Mouse (Mus musculus): ENCODE measurements at regions not wholly inside any gene's neighbourhood (a gene's known extent, or its start where the extent isn't known, plus 50 kb on each side); places are given as distances from the start of the nearest gene placed in this dataset.
"Not testable (repeated sequence)": the region's sequence is repeated elsewhere in the genome, so short reads cannot be mapped to it uniquely, and the experiment has no call there.

GRCm38 (mm10) chr12:107183283-107183682 lies 305.1 kb upstream of the 3110018I06Rik start:
- no peak overlapping the region for H3K4me2 ChIP-seq
- no peaks in the 10 kb centered on the region for H3K9me3 ChIP-seq (replicated peaks)
- no peak overlapping the region for H3K27ac ChIP-seq
- 46% methylated on average over 9 of the region's 9 CpGs for WGBS
- no peaks in the 10 kb centered on the region for H3K4me1 ChIP-seq (replicated peaks)
- no peak overlapping the region for H3K4me3 ChIP-seq
- no peaks in the 10 kb centered on the region for H3K36me3 ChIP-seq
- no peak overlapping the region for H3K9ac ChIP-seq
- peaks cover 4% of the 10 kb centered on the region; the same call in 1 of the 2 replicates for H3K27me3 ChIP-seq
- ATAC-seq (replicated peaks; ENCODE audit: insufficient number of reproducible peaks, insufficient read depth, low FRiP score, low read depth) = no peak

DNA sequence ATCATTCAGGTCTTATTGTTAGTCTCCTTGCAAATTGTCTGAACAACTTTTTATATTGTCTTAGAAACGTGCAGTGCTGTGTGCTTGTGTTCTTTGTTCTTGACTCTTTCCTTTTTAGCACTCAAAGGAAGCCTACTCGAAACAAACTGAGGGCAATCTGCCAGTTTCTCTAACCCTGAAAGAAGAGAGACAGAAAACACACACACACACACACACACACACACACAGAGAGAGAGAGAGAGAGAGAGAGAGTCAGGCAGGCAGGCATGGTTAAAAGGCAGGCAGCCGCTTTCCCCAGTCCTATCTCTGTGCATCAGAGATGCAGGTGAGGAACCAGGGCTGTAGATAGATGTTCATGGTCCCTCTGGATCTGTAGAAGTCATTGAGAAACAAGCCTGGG lies 304.0 kb upstream of the 3110018I06Rik start:
- Histone ChIP-seq H3K27me3 (peaks cover 4% of the 10 kb centered on the region; the same call in 1 of the 2 replicates), H3K9ac (no peak overlapping the region), H3K4me3 (no peak overlapping the region), H3K27ac (no peak overlapping the region), H3K4me1 (replicated peaks) (no peaks in the 10 kb centered on the region), H3K4me2 (no peak overlapping the region), H3K9me3 (replicated peaks) (no peaks in the 10 kb centered on the region), H3K36me3 (no peaks in the 10 kb centered on the region)
- 45% methylated on average over 3 of the region's 3 CpGs for WGBS
- ATAC-seq (replicated peaks; ENCODE audit: insufficient number of reproducible peaks, insufficient read depth, low FRiP score, low read depth) = no peak

- 68% methylated on average over 6 of the region's 6 CpGs for WGBS
- H3K4me3 ChIP-seq = no peak overlapping the region
Observed at GRCm38 (mm10) chr12:107186361-107186760, 302.1 kb upstream of the 3110018I06Rik start.

GRCm38 (mm10) chr12:107188055-107188454 lies 300.4 kb upstream of the 3110018I06Rik start:
- Histone ChIP-seq H3K27me3 (peaks cover 4% of the 10 kb centered on the region; the same call in 1 of the 2 replicates), H3K27ac (no peak overlapping the region), H3K9me3 (replicated peaks) (no peaks in the 10 kb centered on the region), H3K4me1 (replicated peaks) (no peaks in the 10 kb centered on the region), H3K4me2 (no peak overlapping the region), H3K4me3 (no peak overlapping the region), H3K36me3 (no peaks in the 10 kb centered on the region), H3K9ac (no peak overlapping the region)
- ATAC-seq (replicated peaks; ENCODE audit: insufficient number of reproducible peaks, insufficient read depth, low FRiP score, low read depth) = no peak
- WGBS = 55% methylated on average over 5 of the region's 5 CpGs

More at GRCm38 (mm10) chr12:107186361-107186760, 302.1 kb upstream of the 3110018I06Rik start:
- no peaks in the 10 kb centered on the region for H3K4me1 ChIP-seq (replicated peaks)
- H3K4me2 ChIP-seq = no peak overlapping the region
- no peaks in the 10 kb centered on the region for H3K9me3 ChIP-seq (replicated peaks)
- H3K27me3 ChIP-seq = peaks cover 4% of the 10 kb centered on the region; the same call in 1 of the 2 replicates
- no peaks in the 10 kb centered on the region for H3K36me3 ChIP-seq
- ATAC-seq (replicated peaks; ENCODE audit: insufficient number of reproducible peaks, insufficient read depth, low FRiP score, low read depth) = no peak
- H3K27ac ChIP-seq = no peak overlapping the region
- H3K9ac ChIP-seq = no peak overlapping the region

GRCm38 (mm10) chr12:107198389-107199018 lies 289.9 kb upstream of the 3110018I06Rik start:
- Histone ChIP-seq H3K27ac (no peak overlapping the region), H3K4me2 (no peak overlapping the region), H3K4me1 (replicated peaks) (no peaks in the 10 kb centered on the region), H3K9ac (no peak overlapping the region), H3K36me3 (no peaks in the 10 kb centered on the region), H3K27me3 (no peaks in the 10 kb centered on the region), H3K9me3 (replicated peaks) (no peaks in the 10 kb centered on the region), H3K4me3 (no peak overlapping the region)
- no peak for ATAC-seq (replicated peaks; ENCODE audit: insufficient number of reproducible peaks, insufficient read depth, low FRiP score, low read depth)
- 69% methylated on average over 2 of the region's 2 CpGs for WGBS

- no peak overlapping the region for H3K9ac ChIP-seq
- H3K27ac ChIP-seq = no peak overlapping the region
- no peak for ATAC-seq (replicated peaks; ENCODE audit: insufficient number of reproducible peaks, insufficient read depth, low FRiP score, low read depth)
- no peak overlapping the region for H3K4me2 ChIP-seq
- H3K27me3 ChIP-seq = no peaks in the 10 kb centered on the region
- H3K4me3 ChIP-seq = no peak overlapping the region
- WGBS = 42% methylated on average over 4 of the region's 4 CpGs
- no peaks in the 10 kb centered on the region for H3K4me1 ChIP-seq (replicated peaks)
- no peaks in the 10 kb centered on the region for H3K36me3 ChIP-seq
- no peaks in the 10 kb centered on the region for H3K9me3 ChIP-seq (replicated peaks)
Observed at GRCm38 (mm10) chr12:107200903-107201302, 287.5 kb upstream of the 3110018I06Rik start.

DNA sequence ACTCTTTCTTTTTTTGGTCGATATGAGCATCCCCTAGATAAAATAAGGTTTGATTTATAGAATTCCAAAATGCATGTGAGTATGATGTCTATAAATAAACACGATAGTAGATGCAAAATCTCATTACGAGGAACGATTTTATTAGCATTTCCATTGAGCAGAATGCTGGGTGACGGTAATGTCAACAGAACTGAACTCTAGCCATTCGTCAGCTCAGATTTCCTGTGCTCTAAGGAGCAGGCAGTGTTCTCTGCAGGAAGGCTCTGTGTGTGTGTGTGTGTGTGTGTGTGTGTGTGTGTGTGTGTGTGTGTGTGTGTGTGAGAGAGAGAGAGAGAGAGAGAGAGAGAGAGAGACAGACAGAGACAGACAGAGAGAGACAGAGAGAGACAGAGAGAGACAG lies 279.6 kb upstream of the 3110018I06Rik start:
- not testable (repeated sequence) for H3K4me1 ChIP-seq (replicated peaks); H3K27me3 ChIP-seq; H3K9ac ChIP-seq; H3K9me3 ChIP-seq (replicated peaks); ATAC-seq (replicated peaks; ENCODE audit: insufficient number of reproducible peaks, insufficient read depth, low FRiP score, low read depth); H3K36me3 ChIP-seq; H3K4me3 ChIP-seq; H3K27ac ChIP-seq; H3K4me2 ChIP-seq
- WGBS = 67% methylated on average over 6 of the region's 6 CpGs

DNA sequence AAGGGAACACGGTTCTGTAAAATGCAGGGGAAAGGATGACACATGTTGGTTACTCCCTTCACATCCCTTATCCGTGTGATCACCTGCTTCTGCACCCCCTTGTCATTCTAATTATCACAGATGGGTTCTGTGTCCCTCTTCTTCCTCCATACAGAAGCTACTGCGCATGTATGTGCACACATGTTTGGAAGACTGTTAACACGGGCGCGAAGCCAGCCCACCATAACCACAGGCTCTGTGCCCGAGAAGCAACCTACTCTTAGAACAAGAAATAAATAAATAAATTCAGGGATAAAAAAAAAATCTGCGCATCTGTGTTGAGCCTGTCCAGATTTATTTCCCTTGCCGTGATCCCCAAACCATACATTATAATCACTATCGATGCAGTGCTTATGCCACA lies 275.6 kb upstream of the 3110018I06Rik start:
- H3K4me3 ChIP-seq = no peak overlapping the region
- H3K27ac ChIP-seq = no peak overlapping the region
- WGBS = 89% methylated on average over 10 of the region's 10 CpGs
- no peaks in the 10 kb centered on the region for H3K36me3 ChIP-seq
- no peaks in the 10 kb centered on the region for H3K9me3 ChIP-seq (replicated peaks)
- no peak for ATAC-seq (replicated peaks; ENCODE audit: insufficient number of reproducible peaks, insufficient read depth, low FRiP score, low read depth)
- no peaks in the 10 kb centered on the region for H3K4me1 ChIP-seq (replicated peaks)
- H3K9ac ChIP-seq = no peak overlapping the region
- H3K4me2 ChIP-seq = no peak overlapping the region
- no peaks in the 10 kb centered on the region for H3K27me3 ChIP-seq

- Histone ChIP-seq H3K4me3 (no peak overlapping the region), H3K9ac (no peak overlapping the region), H3K27ac (no peak overlapping the region), H3K36me3 (no peaks in the 10 kb centered on the region), H3K27me3 (no peaks in the 10 kb centered on the region), H3K4me1 (replicated peaks) (no peaks in the 10 kb centered on the region), H3K4me2 (no peak overlapping the region), H3K9me3 (replicated peaks) (no peaks in the 10 kb centered on the region)
- 60% methylated on average over 8 of the region's 8 CpGs for WGBS
- ATAC-seq (replicated peaks; ENCODE audit: insufficient number of reproducible peaks, insufficient read depth, low FRiP score, low read depth) = no peak
Observed at GRCm38 (mm10) chr12:107216119-107216518, 272.3 kb upstream of the 3110018I06Rik start.

DNA sequence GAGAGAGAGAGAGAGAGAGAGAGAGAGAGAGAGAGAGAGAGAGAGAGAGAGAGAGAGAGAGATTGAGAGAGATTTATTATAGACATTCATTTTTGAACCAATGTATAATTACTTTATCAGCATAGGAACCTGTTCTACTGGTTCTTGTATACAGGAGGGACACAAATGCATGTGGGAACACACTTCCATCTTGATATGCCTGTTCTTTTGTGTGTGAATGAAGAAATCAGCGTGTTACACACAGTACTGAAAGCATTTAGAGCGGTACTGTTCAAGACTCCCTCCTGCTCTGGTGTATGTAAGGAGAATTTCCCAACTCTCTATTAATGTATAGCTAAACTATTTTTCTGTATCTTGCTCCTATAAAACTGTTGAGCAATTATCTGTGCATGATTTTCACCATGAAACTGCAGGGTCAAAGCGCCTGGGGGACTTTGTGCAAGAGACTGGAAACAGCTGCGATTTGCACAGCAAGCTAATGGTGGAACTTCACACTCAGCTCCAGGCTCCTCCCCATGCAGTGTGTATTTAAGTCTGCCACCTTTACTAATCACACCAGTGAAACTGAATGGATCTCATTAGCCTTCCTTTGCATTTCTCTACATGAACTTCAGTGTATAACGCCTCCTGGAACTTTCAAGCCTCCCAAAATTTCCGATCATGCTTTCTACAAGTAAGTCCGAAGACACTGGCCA lies 267.0 kb upstream of the 3110018I06Rik start:
- no peak for ATAC-seq (replicated peaks; ENCODE audit: insufficient number of reproducible peaks, insufficient read depth, low FRiP score, low read depth)

DNA sequence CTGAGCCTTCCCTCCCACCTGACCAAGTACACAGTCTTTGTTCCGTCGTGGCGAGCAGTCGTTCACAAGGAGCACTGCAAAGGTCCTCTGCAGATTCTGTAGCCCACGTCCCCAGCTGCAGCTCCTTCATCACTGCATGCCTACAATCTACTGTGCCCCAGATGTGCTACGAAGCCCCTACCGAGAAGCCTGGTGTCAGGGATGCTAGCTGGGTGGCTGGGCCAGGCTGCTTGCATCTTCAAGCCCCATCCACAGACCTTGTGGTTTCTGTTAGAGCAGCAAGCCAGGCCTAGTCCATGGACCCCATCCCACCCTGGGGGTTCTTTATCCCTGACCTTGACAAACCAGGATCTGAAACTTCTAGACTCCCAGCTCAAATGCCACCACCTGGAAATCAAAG lies 266.3 kb upstream of the 3110018I06Rik start:
- no peak for ATAC-seq (replicated peaks; ENCODE audit: insufficient number of reproducible peaks, insufficient read depth, low FRiP score, low read depth)
- no peak overlapping the region for H3K27ac ChIP-seq
- no peaks in the 10 kb centered on the region for H3K36me3 ChIP-seq
- H3K27me3 ChIP-seq = no peaks in the 10 kb centered on the region
- H3K9ac ChIP-seq = no peak overlapping the region
- no peak overlapping the region for H3K4me2 ChIP-seq
- no peak overlapping the region for H3K4me3 ChIP-seq
- WGBS = 70% methylated on average over 7 of the region's 7 CpGs
- H3K4me1 ChIP-seq (replicated peaks) = no peaks in the 10 kb centered on the region
- no peaks in the 10 kb centered on the region for H3K9me3 ChIP-seq (replicated peaks)

More for the DNA sequence above, 267.0 kb upstream of the 3110018I06Rik start:
- no peaks in the 10 kb centered on the region for H3K36me3 ChIP-seq
- no peak overlapping the region for H3K9ac ChIP-seq
- H3K27ac ChIP-seq = no peak overlapping the region
- H3K4me2 ChIP-seq = no peak overlapping the region
- no peaks in the 10 kb centered on the region for H3K4me1 ChIP-seq (replicated peaks)
- WGBS = 74% methylated on average over 7 of the region's 7 CpGs
- no peaks in the 10 kb centered on the region for H3K9me3 ChIP-seq (replicated peaks)
- no peak overlapping the region for H3K4me3 ChIP-seq
- H3K27me3 ChIP-seq = no peaks in the 10 kb centered on the region

DNA sequence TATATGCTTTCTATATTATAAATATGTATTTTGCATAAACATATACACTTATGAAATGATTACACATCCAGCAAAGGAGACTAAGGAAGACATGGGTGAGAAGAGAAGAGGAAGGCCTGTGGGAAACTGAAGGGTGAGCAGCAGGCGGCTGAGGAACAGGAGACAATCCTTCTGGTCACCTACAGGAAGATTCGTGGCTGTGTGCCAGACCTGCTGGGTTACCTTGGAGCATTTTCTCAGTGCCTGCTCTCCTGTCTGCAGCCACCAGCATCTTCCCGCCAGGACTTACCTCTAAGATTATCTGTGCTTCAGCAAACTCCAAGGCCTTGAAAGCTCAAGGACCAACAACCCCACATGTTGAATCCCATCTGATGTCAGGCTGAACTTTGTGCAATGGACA lies 258.3 kb upstream of the 3110018I06Rik start:
- H3K27me3 ChIP-seq = no peaks in the 10 kb centered on the region
- WGBS = 74% methylated on average over 3 of the region's 3 CpGs
- no peak overlapping the region for H3K4me3 ChIP-seq
- no peak overlapping the region for H3K4me2 ChIP-seq
- H3K27ac ChIP-seq = no peak overlapping the region
- no peak overlapping the region for H3K9ac ChIP-seq
- H3K4me1 ChIP-seq (replicated peaks) = no peaks in the 10 kb centered on the region
- H3K9me3 ChIP-seq (replicated peaks) = no peaks in the 10 kb centered on the region
- no peaks in the 10 kb centered on the region for H3K36me3 ChIP-seq
- no peak for ATAC-seq (replicated peaks; ENCODE audit: insufficient number of reproducible peaks, insufficient read depth, low FRiP score, low read depth)
